Comparison of ENCODE assay signal across 9 mouse cellular contexts in genomic region chr6:90809077-90809840, GRCm38 (mm10).
DNase-seq lines count a peak whose midpoint lies in the region; ATAC-seq and TF ChIP-seq lines count a peak whose summit lies in the region.
"Had no signal": no experiment of that assay in that cellular context is flagged by ENCODE, and none has a peak within 500 bp of the region (broad histone marks: within the 10 kb centered on the region; RNA-seq: fewer than 3 reads in every experiment).

No protein-coding gene starts in this region.

- 35% methylated on average over 11 of the region's 11 CpGs for WGBS in forebrain, postnatal 0 days
- 52% methylated on average over 11 of the region's 11 CpGs for WGBS in hindbrain, embryonic 15.5 days
- 55% methylated on average over 11 of the region's 11 CpGs for WGBS in neural tube, embryonic 14.5 days

- H3K4me1 ChIP-seq in forebrain, postnatal 0 days (ENCODE audit: insufficient read depth): peaks cover 38% of the 10 kb centered on the region
- H3K4me1 ChIP-seq in hindbrain, embryonic 15.5 days (replicated peaks): peaks cover 72% of the 10 kb centered on the region
- H3K4me1 ChIP-seq in neural tube, embryonic 14.5 days (ENCODE audit: control insufficient read depth, insufficient read depth, low read length): peaks cover 23% of the 10 kb centered on the region

- H3K9ac ChIP-seq in forebrain, postnatal 0 days: peak overlapping the region; percentile 49
- H3K9ac ChIP-seq in hindbrain, embryonic 15.5 days: peak overlapping the region; percentile 43
- H3K9ac ChIP-seq in neural tube, embryonic 14.5 days (replicated peaks; ENCODE audit: low read depth, low read length): peak overlapping the region; percentile 34; the same call in 1 of the 2 replicates

- no peak for TF ChIP-seq CTCF in forebrain, postnatal 0 days (IDR thresholded peaks at IDR 0.05; ENCODE audit: low read depth)

- peak overlapping the region; percentile 34 for H3K4me3 ChIP-seq in forebrain, postnatal 0 days (ENCODE audit: low read depth, low read length)
- peak overlapping the region; percentile 39 for H3K4me3 ChIP-seq in hindbrain, embryonic 15.5 days
- peak overlapping the region; percentile 33 for H3K4me3 ChIP-seq in neural tube, embryonic 14.5 days (ENCODE audit: low read depth, low read length)

- no peaks in the 10 kb centered on the region for H3K27me3 ChIP-seq in forebrain, postnatal 0 days (ENCODE audit: insufficient read depth, low read length)
- no peaks in the 10 kb centered on the region for H3K27me3 ChIP-seq in hindbrain, embryonic 15.5 days
- H3K27me3 ChIP-seq in neural tube, embryonic 14.5 days (ENCODE audit: control insufficient read depth, insufficient read depth, low read length): no peaks in the 10 kb centered on the region
- H3K27me3 ChIP-seq: Patski had no signal

- H3K27ac ChIP-seq in forebrain, postnatal 0 days (ENCODE audit: low read depth, low read length): peak overlapping the region; percentile 62
- peak overlapping the region; percentile 69 for H3K27ac ChIP-seq in hindbrain, embryonic 15.5 days (replicated peaks)
- H3K27ac ChIP-seq in neural tube, embryonic 14.5 days (ENCODE audit: low read depth, low read length): peak overlapping the region; percentile 46; the same call in 1 of the 2 replicates

- H3K36me3 ChIP-seq in forebrain, postnatal 0 days (ENCODE audit: insufficient read depth): no peaks in the 10 kb centered on the region
- no peaks in the 10 kb centered on the region for H3K36me3 ChIP-seq in hindbrain, embryonic 15.5 days
- H3K36me3 ChIP-seq in neural tube, embryonic 14.5 days (ENCODE audit: control insufficient read depth, insufficient read depth, low read length): no peaks in the 10 kb centered on the region

- peak overlapping the region; percentile 52 for H3K4me2 ChIP-seq in forebrain, postnatal 0 days (ENCODE audit: low read depth)
- H3K4me2 ChIP-seq in hindbrain, embryonic 15.5 days: peak overlapping the region; percentile 53
- peak overlapping the region; percentile 48 for H3K4me2 ChIP-seq in neural tube, embryonic 14.5 days (ENCODE audit: low read depth, low read length)

- ATAC-seq in forebrain, postnatal 0 days: no peak
- ATAC-seq in hindbrain, embryonic 15.5 days (ENCODE audit: low FRiP score, low read depth): peak; percentile 4; the same call in 1 of the 2 replicates
- ATAC-seq in neural tube, embryonic 14.5 days (ENCODE audit: low read depth): peak; percentile 5; the same call in 1 of the 2 replicates
- ATAC-seq: Patski had no signal

- H3K9me3 ChIP-seq in forebrain, postnatal 0 days (ENCODE audit: low read length): no peaks in the 10 kb centered on the region
- H3K9me3 ChIP-seq in hindbrain, embryonic 15.5 days: no peaks in the 10 kb centered on the region
- no peaks in the 10 kb centered on the region for H3K9me3 ChIP-seq in neural tube, embryonic 14.5 days (ENCODE audit: control insufficient read depth, low read length)

- peak; percentile 35 for DNase-seq in retina, postnatal 1 day
- DNase-seq in retina, embryonic 14.5 days (ENCODE audit: low spot score): no peak
- no peak for DNase-seq in forebrain, postnatal 0 days
- no peak for DNase-seq in lung, postnatal 25 days (ENCODE audit: low spot score)
- no peak for DNase-seq in thymus, postnatal 25 days
- DNase-seq in testis, postnatal 14 days (ENCODE audit: low spot score): no peak
